Mouse (Mus musculus): Measurements from ENCODE around the gene Apoa2.

The Apoa2 gene

GRCm38 (mm10) chr1:171224857-171225256 lies at the start of gene Apoa2:
Gene Apoa2 (plus strand): TSS chr1:171225054.
- DNase-seq (ENCODE audit: low read depth), result no peak

- DNase-seq (ENCODE audit: low read depth), result peak; percentile 52
Measured at GRCm38 (mm10) chr1:171179487-171180171, 45.2 kb upstream of the Apoa2 start.

- DNase-seq (ENCODE audit: low read depth), result no peak
Measured at GRCm38 (mm10) chr1:171183025-171183424, 41.8 kb upstream of the Apoa2 start.

- DNase-seq (ENCODE audit: low read depth), result peak; percentile 49
Measured at GRCm38 (mm10) chr1:171183620-171184019, 41.2 kb upstream of the Apoa2 start.

GRCm38 (mm10) chr1:171184314-171184713 lies 40.5 kb upstream of the Apoa2 start:
- peak; percentile 95 for DNase-seq (ENCODE audit: low read depth)

GRCm38 (mm10) chr1:171185655-171186054 lies 39.2 kb upstream of the Apoa2 start:
- no peak for DNase-seq (ENCODE audit: low read depth)

- DNase-seq (ENCODE audit: low read depth), result peak; percentile 50
Measured at GRCm38 (mm10) chr1:171187851-171188700, 36.8 kb upstream of the Apoa2 start.

- DNase-seq (ENCODE audit: low read depth), result no peak
Measured at GRCm38 (mm10) chr1:171189046-171189445, 35.8 kb upstream of the Apoa2 start.

- no peak for DNase-seq (ENCODE audit: low read depth)
Measured at GRCm38 (mm10) chr1:171189476-171190114, 35.3 kb upstream of the Apoa2 start.

- no peak for DNase-seq (ENCODE audit: low read depth)
Measured at GRCm38 (mm10) chr1:171190832-171191231, 34.0 kb upstream of the Apoa2 start.

- DNase-seq (ENCODE audit: low read depth), result peak; percentile 58
Measured at GRCm38 (mm10) chr1:171192283-171192682, 32.6 kb upstream of the Apoa2 start.

GRCm38 (mm10) chr1:171193093-171193840 lies 31.6 kb upstream of the Apoa2 start:
- DNase-seq (ENCODE audit: low read depth), result no peak

GRCm38 (mm10) chr1:171193911-171194830 lies 30.7 kb upstream of the Apoa2 start:
- DNase-seq (ENCODE audit: low read depth), result no peak

- DNase-seq (ENCODE audit: low read depth), result no peak
Measured at GRCm38 (mm10) chr1:171195046-171195822, 29.6 kb upstream of the Apoa2 start.

- DNase-seq (ENCODE audit: low read depth), result no peak
Measured at GRCm38 (mm10) chr1:171195887-171196397, 28.9 kb upstream of the Apoa2 start, which contains the start of gene Pcp4l1. Gene Pcp4l1 (minus strand): TSS chr1:171196268.

- no peak for DNase-seq (ENCODE audit: low read depth)
Measured at GRCm38 (mm10) chr1:171199532-171199931, 25.3 kb upstream of the Apoa2 start.

- DNase-seq (ENCODE audit: low read depth), result no peak
Measured at GRCm38 (mm10) chr1:171200769-171201168, 24.1 kb upstream of the Apoa2 start.

GRCm38 (mm10) chr1:171203471-171204248 lies 21.2 kb upstream of the Apoa2 start:
- no peak for DNase-seq (ENCODE audit: low read depth)

- DNase-seq (ENCODE audit: low read depth), result no peak
Measured at GRCm38 (mm10) chr1:171204249-171204644, 20.6 kb upstream of the Apoa2 start.

Data from 416B (cell line).